Mouse (Mus musculus): ENCODE data around the gene Mavs. TPM values are rescaled to one million over a fixed set of nuclear protein-coding genes. Genes with fewer than 3 reads are reported as not detected.

The Mavs gene
- 10 to 100 TPM; 33.9 to 35.8 TPM for total RNA-seq (2021)
- long read RNA-seq, experiment 1, transcript Mavs-201 (7 exons, 2,867 nt) = major isoform, 26 of 41 reads
- long read RNA-seq, experiment 1, transcript Mavs-202 (7 exons, 3,057 nt) = minor isoform, 6 of 41 reads
- long read RNA-seq, experiment 1, partial matches to known transcripts = 6 of 41 reads
- long read RNA-seq, experiment 1, other reads (novel, unspliced or antisense) = 2 of 41 reads
- long read RNA-seq, experiment 2, transcript Mavs-201 (7 exons, 2,867 nt) = major isoform, 20 of 51 reads
- long read RNA-seq, experiment 2, partial matches to known transcripts = 13 of 51 reads
- long read RNA-seq, experiment 2, other reads (novel, unspliced or antisense) = 14 of 51 reads

GRCm38 (mm10) chr2:131233307-131234126 lies at the start of gene Mavs:
Gene Mavs, plus strand, starts transcription at chr2:131234063.
- peak; percentile 75 to 88 for DNase-seq (ENCODE audit: low spot score in 2 of 2)

- DNase-seq (ENCODE audit: low spot score in 2 of 2) = no peak
Observed at GRCm38 (mm10) chr2:131186343-131186742, 47.5 kb upstream of the Mavs start.

- DNase-seq (ENCODE audit: low spot score in 2 of 2) = peak; percentile 67 to 70
Observed at GRCm38 (mm10) chr2:131186771-131187601, 46.9 kb upstream of the Mavs start, which contains the start of the genes Cdc25b and Spef1. Gene Cdc25b, plus strand, starts transcription at chr2:131186949. Gene Spef1, minus strand, starts transcription at chr2:131187282.

DNA sequence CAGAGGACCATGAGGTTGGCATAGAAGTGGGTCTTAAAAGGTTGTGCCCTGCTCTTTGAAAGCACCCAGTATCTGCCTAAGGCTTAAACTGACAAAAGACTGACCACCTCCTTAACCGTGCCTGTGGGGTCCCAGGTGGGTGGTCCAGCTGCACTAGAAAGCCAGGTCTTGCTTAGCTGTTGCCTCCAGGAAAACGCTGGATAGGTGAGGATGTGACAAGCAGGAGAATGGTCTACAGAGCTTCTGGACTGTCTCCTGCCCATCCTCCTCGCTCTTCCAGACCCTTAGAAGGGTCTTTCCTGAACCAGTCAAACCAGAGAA lies 46.3 kb upstream of the Mavs start:
- DNase-seq (ENCODE audit: low spot score in 2 of 2) = no peak

- DNase-seq (ENCODE audit: low spot score in 2 of 2) = no peak
Observed at GRCm38 (mm10) chr2:131188311-131188710, 45.6 kb upstream of the Mavs start.

GRCm38 (mm10) chr2:131189521-131190309 lies 44.1 kb upstream of the Mavs start:
- no peak for DNase-seq (ENCODE audit: low spot score in 2 of 2)

- no peak for DNase-seq (ENCODE audit: low spot score in 2 of 2)
Observed at GRCm38 (mm10) chr2:131190344-131191004, 43.4 kb upstream of the Mavs start.

- no peak for DNase-seq (ENCODE audit: low spot score in 2 of 2)
Observed at GRCm38 (mm10) chr2:131191005-131191390, 42.9 kb upstream of the Mavs start.

GRCm38 (mm10) chr2:131196606-131197316 lies 37.1 kb upstream of the Mavs start:
- no peak for DNase-seq (ENCODE audit: low spot score in 2 of 2)

DNA sequence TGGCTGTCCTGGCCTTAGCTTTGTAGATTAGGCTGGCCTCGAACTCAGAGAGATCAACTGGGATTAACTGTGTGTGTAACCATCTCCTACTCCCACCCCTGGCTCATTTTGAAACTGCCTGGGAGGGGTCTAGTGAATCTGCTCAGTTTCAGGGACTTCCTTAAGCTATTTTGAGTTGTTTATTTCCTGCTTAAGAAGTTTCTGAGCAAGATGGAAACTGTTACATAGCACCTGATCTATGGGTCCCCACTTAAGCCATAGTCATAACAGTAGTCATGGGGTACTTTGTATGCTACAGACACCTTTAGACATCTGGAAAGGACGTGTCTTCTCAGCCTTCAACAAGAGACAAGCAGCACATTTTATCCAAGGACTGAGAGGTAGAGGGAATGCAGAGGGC lies 33.2 kb upstream of the Mavs start:
- DNase-seq (ENCODE audit: low spot score in 2 of 2) = no peak

DNA sequence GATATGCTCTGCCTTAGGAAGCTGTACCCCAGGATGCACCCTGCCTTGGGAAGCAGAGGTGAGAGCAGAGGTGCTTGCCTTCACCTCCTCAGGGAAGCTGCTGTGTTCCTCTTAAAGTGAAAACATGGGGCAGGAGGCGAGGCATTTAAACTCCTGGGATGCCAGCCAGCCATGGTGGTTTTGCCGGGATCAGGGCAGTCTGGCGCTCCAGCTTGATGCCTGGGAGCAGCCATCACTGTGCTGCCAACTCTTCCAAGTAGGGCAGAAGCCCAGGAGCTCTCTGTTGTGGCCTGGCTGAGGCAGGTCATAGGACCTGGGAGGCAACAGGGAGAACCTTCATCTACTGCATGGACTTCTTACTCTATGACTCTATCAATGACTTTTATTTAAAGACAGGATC lies 32.6 kb upstream of the Mavs start:
- DNase-seq (ENCODE audit: low spot score in 2 of 2) = no peak

GRCm38 (mm10) chr2:131203816-131204409 lies 29.9 kb upstream of the Mavs start:
- DNase-seq (ENCODE audit: low spot score in 2 of 2) = no peak

GRCm38 (mm10) chr2:131204410-131204981 lies 29.4 kb upstream of the Mavs start:
- peak; percentile 40 to 63 for DNase-seq (ENCODE audit: low spot score in 2 of 2)

DNA sequence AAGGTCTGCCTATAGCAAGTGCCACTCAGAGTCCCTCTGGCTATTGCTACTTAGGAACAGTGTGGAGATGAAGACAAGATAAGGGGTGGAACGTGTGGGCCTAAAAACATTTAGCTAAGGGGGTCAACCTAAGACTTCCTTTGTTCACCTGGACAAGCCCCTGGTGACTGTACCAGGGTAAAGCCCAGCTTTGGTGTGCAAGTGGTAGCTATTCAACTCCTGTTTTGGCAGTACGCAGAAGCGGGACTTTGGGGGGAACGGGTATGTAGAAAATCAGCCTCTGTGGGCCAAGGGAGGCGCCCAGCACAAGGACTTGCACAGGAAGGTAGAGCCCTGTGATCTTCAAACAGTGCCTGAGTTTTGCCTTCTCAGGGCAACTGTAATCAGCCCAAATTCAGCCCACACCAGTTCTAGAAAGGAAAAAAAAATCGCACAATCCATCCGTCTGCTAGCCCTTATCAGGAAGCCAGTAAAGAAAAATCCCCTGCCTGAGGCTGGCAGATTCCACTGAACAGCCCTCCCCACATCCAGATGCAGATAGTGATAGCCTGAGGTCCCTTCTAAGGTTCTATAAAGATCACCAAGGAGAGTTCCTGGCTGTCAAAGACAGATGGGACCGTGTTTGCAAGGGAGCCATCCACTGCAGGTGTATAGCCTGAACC lies 28.2 kb upstream of the Mavs start:
- no peak for DNase-seq (ENCODE audit: low spot score in 2 of 2)

DNA sequence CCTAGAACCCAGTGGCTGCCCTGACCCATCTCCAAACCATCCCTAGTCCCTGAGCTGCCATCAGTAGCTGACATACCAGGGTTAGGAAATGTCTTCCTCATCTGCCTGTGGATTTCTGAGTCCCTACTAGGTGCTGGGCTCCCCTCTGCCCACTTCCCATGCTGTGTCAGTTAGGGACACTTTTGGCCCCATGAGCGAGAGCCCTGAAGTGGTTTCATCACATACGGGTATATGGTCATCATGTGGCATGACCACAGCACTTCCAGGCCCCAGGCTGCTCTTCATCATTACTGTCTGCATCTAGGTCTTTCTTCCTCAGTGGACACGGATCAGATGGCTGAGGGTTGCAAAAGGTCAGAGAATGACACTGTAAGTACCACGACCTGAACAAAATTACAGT lies 27.1 kb upstream of the Mavs start, which contains the start of gene Ap5s1:
Ap5s1 (plus strand) TSS at position 301 of the 400 bp plus-strand sequence.
- no peak for DNase-seq (ENCODE audit: low spot score in 2 of 2)

DNA sequence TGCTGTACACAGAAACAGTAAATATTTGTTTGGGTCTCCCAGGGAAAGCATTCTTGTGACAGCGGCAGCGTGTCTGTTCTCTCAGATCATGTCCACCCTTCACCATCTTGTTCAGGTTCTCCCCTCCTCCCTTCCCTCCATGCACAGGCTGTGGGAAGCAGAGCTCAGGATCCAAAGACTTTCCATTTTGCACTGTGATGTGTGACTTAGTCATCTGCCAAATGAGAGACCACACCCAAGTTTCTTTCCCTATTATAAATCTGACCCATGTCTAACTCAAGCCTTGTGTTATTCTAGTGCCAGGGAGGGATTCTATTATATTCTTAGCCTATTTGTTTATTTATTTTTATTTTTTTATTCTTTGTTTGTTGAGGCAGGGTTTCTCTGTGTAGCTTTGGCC lies 25.5 kb upstream of the Mavs start:
- no peak for DNase-seq (ENCODE audit: low spot score in 2 of 2)

GRCm38 (mm10) chr2:131209125-131209795 lies 24.6 kb upstream of the Mavs start:
- DNase-seq (ENCODE audit: low spot score in 2 of 2) = no peak
